Mouse (Mus musculus): ENCODE measurements at regions not wholly inside any gene's neighbourhood (a gene's known extent, or its start where the extent isn't known, plus 50 kb on each side); places are given as distances from the start of the nearest gene placed in this dataset.

DNA sequence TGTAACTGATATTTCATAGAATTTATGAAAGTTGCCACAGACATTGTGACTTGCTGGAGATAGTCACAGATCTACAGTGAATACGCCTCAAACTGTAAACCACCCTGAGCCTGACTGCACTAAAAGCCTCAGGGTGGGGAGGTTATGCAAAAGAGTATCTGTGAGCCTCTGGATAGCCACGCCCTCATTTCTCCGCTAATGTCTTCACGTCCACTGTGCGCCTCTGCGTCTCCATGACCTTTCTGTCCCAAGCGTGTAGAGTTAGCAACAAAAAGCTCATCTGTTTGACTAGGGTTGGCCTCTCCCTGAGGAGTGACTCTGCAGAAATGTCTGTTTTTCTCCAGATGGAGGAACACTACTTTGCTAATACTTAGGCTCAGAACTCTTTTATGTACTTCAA is 170.8 kb upstream of the Gm49356 start:
- 80% methylated on average over 7 of the region's 7 CpGs for WGBS
- no peak for ATAC-seq (ENCODE audit: low FRiP score, low read depth)

DNA sequence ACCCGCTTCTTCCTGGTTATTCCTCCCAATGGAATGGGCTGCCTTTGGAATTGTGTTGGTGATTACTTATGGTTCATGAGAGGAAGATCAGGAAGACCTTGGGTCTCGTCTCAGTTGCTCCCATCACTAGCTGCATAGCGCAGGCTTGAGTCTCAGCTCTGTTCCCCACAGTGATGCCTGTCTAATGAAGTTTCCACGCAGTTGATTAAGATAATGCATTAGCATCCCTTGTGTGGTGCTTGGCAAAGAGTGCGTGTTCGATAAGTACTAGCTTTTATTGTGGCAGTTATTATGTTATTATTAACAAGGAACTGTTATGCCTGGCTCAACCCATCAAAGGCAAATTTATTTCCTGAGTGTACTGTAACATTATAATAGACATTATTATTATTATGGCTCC is 169.7 kb upstream of the Gm49356 start:
- 84% methylated on average over 6 of the region's 6 CpGs for WGBS
- H3K27me3 ChIP-seq: no peaks in the 10 kb centered on the region
- no peaks in the 10 kb centered on the region for H3K36me3 ChIP-seq
- H3K9ac ChIP-seq: no peak overlapping the region
- no peak overlapping the region for H3K4me2 ChIP-seq (replicated peaks)
- H3K4me3 ChIP-seq: no peak overlapping the region
- no peak overlapping the region for H3K27ac ChIP-seq
- no peaks in the 10 kb centered on the region for H3K9me3 ChIP-seq
- no peak for ATAC-seq (ENCODE audit: low FRiP score, low read depth)
- 0 out of 2 replicates have a peak, but pooled peaks cover 3% of the 10 kb centered on the region for H3K4me1 ChIP-seq

More for the DNA sequence above, 170.8 kb upstream of the Gm49356 start:
- Histone ChIP-seq H3K27ac (no peak overlapping the region), H3K27me3 (no peaks in the 10 kb centered on the region), H3K9ac (no peak overlapping the region), H3K36me3 (no peaks in the 10 kb centered on the region), H3K4me3 (no peak overlapping the region), H3K4me1 (0 out of 2 replicates have a peak, but pooled peaks cover 3% of the 10 kb centered on the region), H3K9me3 (no peaks in the 10 kb centered on the region), H3K4me2 (replicated peaks) (no peak overlapping the region)

DNA sequence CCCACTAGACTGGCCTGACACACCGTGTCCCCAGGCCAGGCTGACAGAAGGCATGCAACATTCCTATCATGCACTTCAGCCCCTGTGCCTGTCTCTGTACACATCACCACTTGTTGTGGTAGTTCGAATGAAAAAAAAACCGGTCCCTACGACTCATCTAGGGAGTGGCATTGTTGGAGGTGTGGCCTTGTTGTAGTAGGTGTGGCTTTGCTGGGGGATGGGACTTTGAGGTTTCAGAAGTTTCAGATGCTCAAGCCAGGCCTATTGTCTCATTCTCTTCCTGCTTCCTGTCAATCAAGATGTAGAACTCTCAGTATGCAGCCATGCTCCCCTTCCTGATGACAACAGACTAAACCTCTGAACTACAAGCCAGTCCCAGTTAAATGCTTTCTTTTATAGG is 162.1 kb upstream of the Gm49356 start:
- WGBS: 78% methylated on average over 4 of the region's 4 CpGs
- ATAC-seq (ENCODE audit: low FRiP score, low read depth): no peak

DNA sequence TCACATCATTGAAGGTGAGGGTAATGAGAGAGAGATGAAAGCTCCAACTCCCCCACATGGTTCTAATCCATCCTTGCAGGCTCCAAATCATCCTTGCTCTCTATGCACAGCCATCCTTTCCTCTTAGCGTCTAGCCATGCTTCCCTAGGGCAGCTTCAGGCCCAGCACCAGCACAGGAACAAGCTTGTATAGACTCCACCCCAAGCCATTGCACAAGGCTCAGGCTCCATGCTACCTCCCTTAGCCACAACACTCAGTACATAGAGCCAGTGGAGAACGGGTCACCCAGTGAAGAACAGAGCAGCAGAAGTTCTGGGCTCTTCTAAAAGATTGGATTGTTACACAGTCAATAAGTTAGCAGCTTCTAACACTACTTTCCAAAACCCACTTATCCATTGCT is 160.8 kb upstream of the Gm49356 start:
- H3K4me2 ChIP-seq (replicated peaks): no peak overlapping the region
- no peak overlapping the region for H3K27ac ChIP-seq
- no peak for ATAC-seq (ENCODE audit: low FRiP score, low read depth)
- no peak overlapping the region for H3K4me3 ChIP-seq
- peaks cover 18% of the 10 kb centered on the region for H3K4me1 ChIP-seq
- WGBS: 84% methylated on average over 2 of the region's 2 CpGs
- no peaks in the 10 kb centered on the region for H3K36me3 ChIP-seq
- no peaks in the 10 kb centered on the region for H3K27me3 ChIP-seq
- no peak overlapping the region for H3K9ac ChIP-seq
- H3K9me3 ChIP-seq: no peaks in the 10 kb centered on the region

More for the DNA sequence above, 162.1 kb upstream of the Gm49356 start:
- peaks cover 14% of the 10 kb centered on the region for H3K4me1 ChIP-seq
- no peaks in the 10 kb centered on the region for H3K9me3 ChIP-seq
- H3K4me3 ChIP-seq: no peak overlapping the region
- no peak overlapping the region for H3K27ac ChIP-seq
- H3K4me2 ChIP-seq (replicated peaks): no peak overlapping the region
- H3K36me3 ChIP-seq: no peaks in the 10 kb centered on the region
- H3K9ac ChIP-seq: no peak overlapping the region
- no peaks in the 10 kb centered on the region for H3K27me3 ChIP-seq

DNA sequence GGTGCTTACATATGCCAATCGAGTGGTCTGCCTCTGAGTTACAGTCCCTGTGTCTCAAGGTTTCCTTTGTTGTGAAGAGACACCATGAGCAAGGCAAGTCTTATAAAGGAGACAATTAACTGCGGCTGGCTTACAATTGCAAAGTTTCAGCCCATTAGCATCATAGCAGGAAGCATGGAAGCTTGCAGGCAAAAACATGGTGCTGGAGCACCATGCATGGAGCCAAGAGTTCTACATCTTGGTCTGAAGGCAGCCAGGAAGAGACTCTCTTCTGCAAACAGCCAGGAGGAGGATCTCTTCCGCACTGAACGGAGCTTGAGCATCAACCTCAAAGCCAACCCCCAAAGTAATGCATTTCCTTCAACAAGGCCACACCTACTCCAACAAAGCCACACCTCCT is 158.2 kb upstream of the Gm49356 start:
- Histone ChIP-seq H3K4me3 (no peak overlapping the region), H3K36me3 (no peaks in the 10 kb centered on the region), H3K9me3 (no peaks in the 10 kb centered on the region), H3K9ac (no peak overlapping the region), H3K4me2 (replicated peaks) (no peak overlapping the region), H3K27ac (no peak overlapping the region), H3K27me3 (no peaks in the 10 kb centered on the region), H3K4me1 (peaks cover 18% of the 10 kb centered on the region)
- ATAC-seq (ENCODE audit: low FRiP score, low read depth): no peak
- 82% methylated on average over 4 of the region's 4 CpGs for WGBS

DNA sequence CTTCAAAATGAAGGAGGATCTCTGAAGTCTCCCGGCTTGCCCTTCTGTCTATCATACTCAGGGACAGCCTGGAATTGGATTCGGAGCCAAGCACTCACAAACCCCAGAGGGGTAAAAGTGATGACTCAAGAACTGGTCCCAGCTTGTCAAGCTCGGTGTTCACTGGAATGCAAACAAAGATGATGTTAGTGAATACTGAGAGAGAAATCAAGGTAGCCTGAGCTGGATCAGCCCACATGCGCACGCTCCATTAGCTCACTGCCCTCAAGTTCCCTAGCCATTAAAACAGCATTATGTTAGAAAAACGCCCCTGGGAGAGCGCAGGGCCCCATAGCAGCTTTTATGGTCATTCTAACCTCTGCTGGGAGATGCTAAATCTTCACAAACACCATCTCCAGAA is 157.8 kb upstream of the Gm49356 start:
- Histone ChIP-seq H3K4me3 (no peak overlapping the region), H3K9me3 (no peaks in the 10 kb centered on the region), H3K27ac (no peak overlapping the region; the same call in 1 of the 2 replicates), H3K27me3 (no peaks in the 10 kb centered on the region), H3K4me1 (peaks cover 18% of the 10 kb centered on the region), H3K9ac (no peak overlapping the region), H3K4me2 (replicated peaks) (peak overlapping the region; percentile 44), H3K36me3 (no peaks in the 10 kb centered on the region)
- WGBS: 53% methylated on average over 7 of the region's 7 CpGs
- ATAC-seq (ENCODE audit: low FRiP score, low read depth): 0 out of 2 replicates have a peak, but pooled peaks have one; percentile 37

DNA sequence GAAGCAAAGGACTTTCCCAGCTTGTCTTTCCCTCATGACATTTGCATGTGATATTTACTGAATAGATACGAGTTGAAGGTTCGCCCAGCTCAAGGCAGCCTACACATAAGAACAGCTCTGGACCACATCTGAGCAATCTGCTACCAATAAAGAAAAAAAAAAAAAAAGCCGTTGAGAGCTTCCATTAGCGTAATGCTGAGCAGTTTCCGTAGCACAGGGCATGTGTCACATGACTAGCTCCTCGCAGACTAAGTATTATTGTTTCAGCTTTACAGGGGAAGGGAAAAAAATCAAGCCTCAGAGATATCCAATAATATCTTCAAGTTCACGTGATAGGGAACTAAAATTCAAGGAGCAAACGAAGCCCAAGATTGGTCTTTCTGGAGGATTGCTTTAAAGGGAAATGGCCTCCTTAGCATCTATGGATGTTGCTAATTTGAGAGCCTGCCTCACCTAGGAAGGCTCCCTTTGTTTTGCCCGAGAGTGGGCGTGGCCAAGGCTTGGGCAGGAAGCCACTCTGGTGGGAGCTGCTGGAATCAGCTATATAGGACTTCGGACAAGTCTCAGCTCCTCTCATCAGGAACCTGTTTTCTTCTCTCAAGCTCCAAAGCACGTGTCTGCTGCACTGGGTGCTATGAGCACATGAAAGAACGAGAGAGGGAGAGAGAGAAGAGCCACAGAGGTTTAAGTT is 157.0 kb upstream of the Gm49356 start:
- ATAC-seq (ENCODE audit: low FRiP score, low read depth): peak; percentile 78
- no peak overlapping the region for H3K27ac ChIP-seq
- peak overlapping the region; percentile 11; the same call in 1 of the 2 replicates for H3K4me3 ChIP-seq
- H3K9me3 ChIP-seq: no peaks in the 10 kb centered on the region
- no peaks in the 10 kb centered on the region for H3K27me3 ChIP-seq
- H3K4me2 ChIP-seq (replicated peaks): peak overlapping the region; percentile 44
- 21% methylated on average over 13 of the region's 13 CpGs for WGBS
- H3K4me1 ChIP-seq: peaks cover 18% of the 10 kb centered on the region
- no peak overlapping the region for H3K9ac ChIP-seq
- H3K36me3 ChIP-seq: no peaks in the 10 kb centered on the region

Measured in limb, embryonic 13.5 days (tissue).